Mouse (Mus musculus): Measurements from ENCODE around the gene Polr3g.

Gene Polr3g

DNA sequence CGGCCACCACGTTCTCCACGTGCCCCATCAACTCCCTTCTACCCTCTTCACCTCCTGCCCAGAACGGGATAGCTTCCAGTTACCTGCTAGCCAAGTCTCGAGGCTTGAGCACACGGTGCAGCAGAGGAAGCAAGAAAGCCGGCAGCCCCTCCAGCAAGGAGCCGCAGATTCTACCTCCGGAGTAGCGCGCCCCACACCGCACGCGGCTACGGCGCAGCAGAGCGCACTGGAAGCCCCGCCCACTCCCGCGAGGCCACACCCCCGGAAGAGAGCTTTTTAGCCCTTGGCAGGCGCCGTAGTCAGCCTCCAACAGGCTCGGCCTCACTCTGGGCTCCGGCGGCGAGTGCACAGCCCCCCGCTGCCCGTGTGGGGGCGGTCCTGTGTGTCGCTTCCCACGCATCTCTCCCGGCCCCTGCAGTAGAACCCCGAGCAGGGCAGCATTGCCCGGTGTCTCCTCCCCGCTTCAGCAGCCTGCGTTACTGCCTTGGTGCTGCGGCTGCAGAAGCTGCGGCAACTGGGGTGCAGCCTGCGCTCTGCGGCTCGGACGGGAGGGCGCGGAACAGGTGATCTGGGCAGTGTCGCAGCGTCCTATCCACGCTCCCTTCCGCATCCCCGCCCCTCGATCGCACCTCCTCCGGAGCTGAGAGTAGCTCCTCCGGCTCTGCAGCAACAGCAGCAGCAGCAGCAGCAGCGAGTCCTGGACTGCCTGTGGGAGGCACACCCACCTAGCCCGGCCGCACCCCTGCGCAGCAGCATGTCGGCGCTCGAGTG, at the start of gene Polr3g, which contains the start of gene Mblac2:
Polr3g (minus strand) TSS at position 239 of the 771 bp plus-strand sequence.
Mblac2 (plus strand) TSS at position 567 of the 771 bp plus-strand sequence.
- ChIA-PET POLR2A (interaction anchor here (0.6 to 4.8 kb wide), 58 partner anchors 8 to 828 kb away, joined by 3 to 53 read pairs (median 5); partner anchors contain the start of genes Arrdc3 (in 3 of the 4), Lysmd3 (in 2 of the 4), Adgrv1 (in 1 of the 4) and Cetn3 (in 1 of the 4)), CTCF (interaction anchor here in 3 of 4 experiments (0.5 to 1.4 kb wide), 6 partner anchors 14 to 836 kb away, joined by 3 to 6 read pairs (median 3); no protein-coding TSS in a partner anchor)

DNA sequence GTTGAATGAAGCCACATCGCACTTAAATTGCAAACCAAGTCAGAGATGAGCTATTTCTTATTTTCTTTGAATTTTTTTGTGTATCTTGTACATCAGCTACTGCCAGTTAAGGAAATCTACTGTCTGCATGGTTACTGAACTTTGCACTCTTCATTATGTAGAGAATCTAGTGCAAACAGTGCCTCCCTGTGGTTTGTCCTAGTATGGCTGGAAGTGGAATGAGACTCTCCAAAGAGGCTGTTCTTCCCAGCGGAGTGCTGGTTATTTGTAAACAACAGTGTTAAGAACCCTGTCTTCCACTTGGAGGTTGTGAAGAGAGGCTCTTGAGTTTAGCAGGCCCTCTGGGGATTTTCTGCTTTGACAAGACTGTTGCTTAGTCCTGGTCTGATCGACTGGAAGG, 49.6 kb upstream of the Polr3g start:
- POLR2A ChIA-PET, result interaction anchor here in 2 of 4 experiments (0.9 to 2.0 kb wide), 6 partner anchors 23 to 876 kb away, joined by 3 to 6 read pairs (median 4); partner anchors contain the start of genes Cetn3 (in 1 of the 2), Mblac2 (in 1 of the 2) and Polr3g (in 1 of the 2)

DNA sequence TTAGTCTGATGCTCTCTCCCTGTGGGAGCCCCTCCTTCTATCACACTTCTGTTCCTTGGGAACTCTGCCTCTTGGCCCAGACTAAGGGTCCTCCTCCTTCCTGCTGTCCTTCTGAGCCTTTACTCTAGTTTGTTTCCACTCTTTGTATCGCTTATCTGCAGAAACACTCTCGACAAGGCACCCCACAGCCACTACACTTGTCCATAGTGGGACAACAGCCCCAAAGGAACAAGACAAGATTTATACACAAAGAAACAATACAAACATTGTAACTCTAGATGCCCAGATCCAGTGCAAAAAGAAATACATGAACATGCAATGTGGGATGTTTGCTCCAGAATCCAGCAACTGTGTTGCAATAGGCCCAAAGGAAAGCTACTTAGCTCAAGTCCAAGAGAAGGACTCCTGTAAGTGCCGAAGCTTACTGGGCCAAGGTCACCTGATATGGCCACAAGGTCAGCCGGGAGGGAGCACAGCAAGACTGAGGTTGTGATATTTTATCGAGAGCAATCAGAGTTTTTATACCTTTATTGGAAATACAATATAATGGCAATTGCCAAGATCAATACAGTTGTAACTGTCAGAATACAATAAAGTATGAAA, 46.3 kb upstream of the Polr3g start:
- ChIA-PET CTCF (interaction anchor here in 1 of 4 experiments (1.1 to 4.6 kb wide), 2 partner anchors 317 to 318 kb away, joined by 3 to 32 read pairs; no protein-coding TSS in a partner anchor), POLR2A (no interaction called here)

More for the DNA sequence above, 49.6 kb upstream of the Polr3g start:
- CTCF ChIA-PET, result interaction anchor here (0.5 to 4.6 kb wide), 18 partner anchors 10 to 413 kb away, joined by 3 to 32 read pairs (median 3); no protein-coding TSS in a partner anchor

DNA sequence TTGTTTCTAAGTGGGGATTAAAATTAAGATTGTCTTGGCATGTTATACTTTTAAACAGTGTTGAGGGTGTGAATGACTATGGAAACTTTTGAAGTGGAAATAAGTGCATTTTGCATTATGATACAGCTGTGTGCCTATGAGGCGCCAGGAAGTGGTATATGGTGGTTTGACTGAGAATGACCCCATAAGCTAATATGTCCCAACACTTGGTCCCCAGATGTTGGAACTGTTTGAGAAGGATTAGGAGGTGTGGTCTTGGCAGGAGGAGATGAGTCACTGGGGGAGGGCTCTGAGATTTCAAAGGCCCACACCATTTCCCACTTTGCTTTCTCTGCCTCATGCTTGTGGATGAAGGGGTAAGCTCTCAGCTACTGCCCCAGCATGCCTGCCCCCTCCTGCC, 44.5 kb upstream of the Polr3g start:
- CTCF ChIA-PET, result interaction anchor here in 1 of 4 experiments (1.0 kb wide), 1 partner anchor 8 kb away, joined by 4 read pairs; no protein-coding TSS in a partner anchor
- POLR2A ChIA-PET, result interaction anchor here in 1 of 4 experiments (1.2 kb wide), 1 partner anchor 41 kb away, joined by 3 read pairs; no protein-coding TSS in a partner anchor

DNA sequence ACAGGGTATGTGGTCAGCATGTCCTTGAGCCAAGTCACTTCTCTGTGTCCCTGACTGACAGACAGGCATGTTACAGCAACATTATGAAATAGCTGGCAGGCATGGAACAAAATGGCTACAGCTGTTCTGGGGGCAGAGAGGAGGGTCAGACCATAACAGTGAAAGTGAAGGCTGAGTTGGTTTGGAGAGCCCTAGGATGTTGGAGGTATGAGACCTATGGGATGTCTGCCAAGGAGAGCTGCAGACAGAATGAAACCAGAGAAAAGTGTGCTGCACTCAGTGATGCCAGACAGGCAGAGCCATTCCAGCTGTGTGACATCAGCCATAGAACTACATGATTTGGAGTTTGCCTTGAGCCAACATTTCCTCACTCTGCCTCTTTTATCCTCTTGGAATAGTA, 44.1 kb upstream of the Polr3g start:
- CTCF ChIA-PET, result no interaction called here
- POLR2A ChIA-PET, result interaction anchor here in 2 of 4 experiments (0.8 to 1.2 kb wide), 2 partner anchors 41 to 43 kb away, joined by 3 read pairs; partner anchors contain the start of genes Mblac2 (in 1 of the 2) and Polr3g (in 1 of the 2)

DNA sequence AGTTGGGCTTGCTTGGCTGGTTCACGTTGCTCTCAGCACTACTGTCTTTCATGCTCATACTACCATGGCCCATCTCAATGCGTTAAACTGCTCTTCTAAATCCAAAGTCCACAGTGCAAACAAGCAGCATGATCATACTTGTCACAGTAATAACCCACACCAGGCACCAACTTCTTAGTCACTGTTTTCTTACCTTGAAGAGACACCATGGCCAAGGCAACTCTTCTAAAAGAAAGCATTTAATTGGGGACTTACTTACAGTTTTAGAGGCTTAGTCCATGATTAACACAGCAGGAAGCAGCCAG, 33.2 kb upstream of the Polr3g start:
- ChIA-PET CTCF (interaction anchor here in 1 of 4 experiments (1.5 kb wide), 1 partner anchor 16 kb away, joined by 4 read pairs; no protein-coding TSS in a partner anchor), POLR2A (interaction anchor here in 2 of 4 experiments (0.6 to 2.1 kb wide), 4 partner anchors 10 to 124 kb away, joined by 3 to 10 read pairs (median 6); partner anchors contain the start of genes Mblac2 (in 1 of the 2) and Polr3g (in 1 of the 2))

DNA sequence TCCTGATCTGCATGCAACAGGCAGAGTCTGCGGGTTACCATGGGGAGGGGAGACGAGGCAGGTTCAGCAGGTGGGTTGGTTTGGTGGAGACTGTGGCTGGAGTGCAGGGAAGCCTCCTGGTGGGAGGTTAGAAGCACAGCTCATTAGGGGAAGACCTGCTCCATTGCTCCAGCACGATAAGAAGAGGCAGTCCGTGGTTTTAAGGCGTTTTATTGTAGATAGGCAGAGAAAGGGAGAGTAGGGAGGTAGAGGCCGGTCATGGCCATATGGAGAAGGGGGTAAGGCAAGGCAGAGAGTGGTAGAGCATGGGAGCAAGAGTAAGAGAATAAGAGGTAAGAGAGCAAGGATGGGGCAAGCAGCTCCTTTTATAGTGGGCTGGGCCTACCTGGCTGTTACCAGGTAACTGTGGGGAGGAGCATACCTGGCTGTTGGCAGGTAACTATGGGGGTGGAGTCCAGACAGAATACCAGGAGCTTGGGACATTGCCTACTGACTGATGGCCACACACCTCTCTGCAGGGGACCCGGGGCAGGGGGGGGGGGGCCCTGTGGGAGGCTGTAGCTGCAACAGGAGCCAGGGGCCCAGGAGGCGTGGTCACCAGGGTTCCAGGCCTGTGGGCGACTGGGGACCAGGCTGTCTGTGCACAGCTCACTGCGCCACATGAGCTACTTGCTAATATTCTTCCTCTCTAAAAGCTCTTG, 32.7 kb upstream of the Polr3g start:
- CTCF ChIA-PET, result interaction anchor here in 2 of 4 experiments (1.5 kb wide), 2 partner anchors 16 to 317 kb away, joined by 4 read pairs; no protein-coding TSS in a partner anchor
- POLR2A ChIA-PET, result interaction anchor here in 3 of 4 experiments (0.7 to 2.1 kb wide), 6 partner anchors 9 to 103 kb away, joined by 3 to 10 read pairs (median 3); partner anchors contain the start of genes Mblac2 (in 1 of the 3) and Polr3g (in 1 of the 3)

DNA sequence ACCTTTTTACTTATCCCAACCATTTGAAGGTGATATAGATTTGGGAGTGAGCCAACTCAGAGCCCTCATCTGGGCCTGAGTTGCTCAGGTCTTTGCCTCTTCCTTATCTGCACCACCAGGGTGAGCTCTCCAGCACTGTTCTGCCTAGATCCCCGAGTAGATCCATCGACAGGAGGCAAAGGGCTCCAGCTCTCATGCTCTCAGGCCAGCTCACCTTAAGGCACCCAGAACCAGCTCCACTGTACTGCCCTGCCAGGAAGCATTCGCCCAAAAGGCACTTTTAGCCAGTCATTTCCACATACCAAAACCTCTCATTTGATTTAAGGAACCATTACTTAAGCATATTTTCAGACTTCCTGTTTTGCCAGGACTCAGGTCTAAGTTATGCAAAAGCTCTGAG, 30.1 kb upstream of the Polr3g start:
- POLR2A ChIA-PET, result interaction anchor here in 3 of 4 experiments (0.6 to 0.8 kb wide), 3 partner anchors 8 to 1077 kb away, joined by 3 to 4 read pairs (median 3); no protein-coding TSS in a partner anchor
- CTCF ChIA-PET, result interaction anchor here in 1 of 4 experiments (1.4 kb wide), 2 partner anchors 11 to 30 kb away, joined by 3 to 4 read pairs; partner anchors contain the start of genes Mblac2 and Polr3g

DNA sequence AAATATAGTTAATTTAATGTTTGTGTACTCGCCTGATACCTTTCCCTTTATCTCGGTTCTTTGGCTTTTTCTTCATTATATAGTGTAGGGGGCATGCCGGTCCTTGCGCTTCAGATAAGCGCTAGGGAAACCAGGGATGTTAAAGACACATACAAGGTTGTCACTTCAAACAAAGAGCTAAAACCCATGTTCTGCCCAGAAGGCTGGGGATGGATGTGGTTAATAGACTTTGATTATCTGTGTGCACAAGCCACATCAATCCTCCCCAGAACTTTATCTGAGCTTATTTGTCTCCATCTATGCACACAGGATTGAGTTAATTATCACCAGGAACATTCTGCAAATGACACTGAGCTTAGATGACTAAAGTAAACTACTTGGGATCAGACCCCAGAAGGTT, 25.8 kb upstream of the Polr3g start:
- CTCF ChIA-PET, result interaction anchor here in 2 of 4 experiments (0.7 to 1.0 kb wide), 2 partner anchors 23 to 30 kb away, joined by 3 read pairs; no protein-coding TSS in a partner anchor
- POLR2A ChIA-PET, result interaction anchor here in 1 of 4 experiments (1.0 to 1.1 kb wide), 2 partner anchors 26 to 80 kb away, joined by 3 read pairs; partner anchors contain the start of genes Mblac2 and Polr3g

DNA sequence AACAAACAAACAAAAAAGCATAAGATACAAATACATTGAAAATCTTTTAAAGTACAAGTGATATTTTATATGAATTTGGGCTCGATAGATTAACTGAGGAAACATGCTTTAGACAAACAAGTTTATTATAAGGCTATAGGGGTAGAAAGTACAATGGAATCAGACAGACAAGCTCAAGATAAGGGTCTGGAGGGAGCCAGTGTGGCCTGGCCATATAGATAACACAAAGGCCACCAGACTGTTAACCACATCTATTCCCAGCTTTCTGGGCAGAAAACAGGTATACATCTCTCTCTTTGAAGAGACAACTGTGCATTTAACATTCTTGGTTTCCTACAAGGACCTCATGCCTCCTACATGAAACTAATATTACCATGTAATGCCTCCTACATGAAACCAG, 19.5 kb upstream of the Polr3g start:
- POLR2A ChIA-PET, result interaction anchor here in 1 of 4 experiments (0.6 to 1.0 kb wide), 2 partner anchors 20 to 29 kb away, joined by 3 read pairs; partner anchors contain the start of genes Mblac2 and Polr3g
- CTCF ChIA-PET, result interaction anchor here in 1 of 4 experiments (0.5 to 0.6 kb wide), 2 partner anchors 20 to 304 kb away, joined by 3 to 7 read pairs; no protein-coding TSS in a partner anchor

DNA sequence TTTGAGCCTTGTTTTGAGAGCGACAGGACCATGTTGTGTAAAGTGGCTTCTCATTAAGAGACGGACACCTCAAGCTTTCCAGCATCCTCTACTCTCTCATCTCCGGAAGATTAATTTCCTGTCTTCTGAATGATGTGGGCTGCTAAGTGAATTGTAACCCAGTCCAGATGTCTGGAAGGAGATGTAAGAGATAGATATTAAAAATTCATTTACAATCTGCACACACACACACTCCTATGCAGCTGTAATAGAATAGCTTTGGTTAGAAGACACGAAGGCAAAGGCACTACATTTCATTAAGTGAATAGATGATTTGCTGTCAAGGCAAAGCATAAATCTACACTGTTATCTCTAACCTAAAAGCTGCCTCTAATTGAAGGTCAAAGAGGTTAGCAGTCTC, 18.3 kb upstream of the Polr3g start:
- POLR2A ChIA-PET, result interaction anchor here in 2 of 4 experiments (1.0 to 4.4 kb wide), 7 partner anchors 11 to 55 kb away, joined by 3 to 33 read pairs (median 5); partner anchors contain the start of genes Mblac2 (in 2 of the 2) and Polr3g (in 2 of the 2)
- CTCF ChIA-PET, result no interaction called here

DNA sequence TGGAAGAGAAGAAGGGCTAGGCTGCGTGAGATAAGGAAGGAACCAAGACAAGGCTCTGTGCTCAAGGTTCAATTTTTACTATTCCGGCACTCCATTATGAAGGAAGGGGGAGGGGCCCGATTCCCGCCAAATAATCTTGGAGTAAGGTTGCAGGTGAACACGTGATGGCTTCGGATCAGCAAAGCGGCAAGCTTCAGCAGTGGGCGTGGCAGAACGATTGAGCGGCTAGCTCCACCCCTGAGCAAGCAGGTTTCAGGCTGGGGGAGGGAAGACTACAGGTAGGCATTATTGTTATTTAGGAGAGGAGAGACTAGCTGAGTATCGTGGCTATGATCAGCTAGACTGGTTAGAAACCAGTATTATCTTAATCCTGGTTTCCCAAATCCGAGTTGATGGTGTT, 17.3 kb upstream of the Polr3g start:
- POLR2A ChIA-PET, result interaction anchor here in 3 of 4 experiments (0.6 to 4.4 kb wide), 12 partner anchors 10 to 203 kb away, joined by 3 to 33 read pairs (median 4); partner anchors contain the start of genes Mblac2 (in 2 of the 3) and Polr3g (in 2 of the 3)
- CTCF ChIA-PET, result interaction anchor here in 1 of 4 experiments (0.6 kb wide), 1 partner anchor 30 kb away, joined by 4 read pairs; no protein-coding TSS in a partner anchor

DNA sequence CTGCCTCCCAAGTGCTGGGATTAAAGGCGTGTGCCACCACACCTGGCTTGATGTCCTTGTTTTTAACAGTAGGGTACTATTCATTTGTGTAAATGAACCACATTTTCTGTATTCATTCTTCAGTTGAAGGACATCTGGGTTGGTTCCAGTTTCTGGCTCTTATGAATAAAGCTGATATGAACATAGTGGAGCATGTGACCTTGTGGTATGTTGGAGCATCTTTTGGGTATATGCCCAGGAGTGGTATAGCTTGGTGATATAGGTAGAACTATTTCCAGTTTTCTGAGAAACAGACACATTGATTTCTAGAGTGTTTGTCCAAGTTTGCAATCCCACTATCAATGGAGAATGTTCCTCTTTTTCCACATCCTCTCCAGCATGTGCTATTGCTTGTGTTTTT, 3.1 kb upstream of the Polr3g start:
- CTCF ChIA-PET, result no interaction called here
- POLR2A ChIA-PET, result interaction anchor here in 1 of 4 experiments (1.3 to 1.5 kb wide), 2 partner anchors 14 to 41 kb away, joined by 3 to 5 read pairs; no protein-coding TSS in a partner anchor

DNA sequence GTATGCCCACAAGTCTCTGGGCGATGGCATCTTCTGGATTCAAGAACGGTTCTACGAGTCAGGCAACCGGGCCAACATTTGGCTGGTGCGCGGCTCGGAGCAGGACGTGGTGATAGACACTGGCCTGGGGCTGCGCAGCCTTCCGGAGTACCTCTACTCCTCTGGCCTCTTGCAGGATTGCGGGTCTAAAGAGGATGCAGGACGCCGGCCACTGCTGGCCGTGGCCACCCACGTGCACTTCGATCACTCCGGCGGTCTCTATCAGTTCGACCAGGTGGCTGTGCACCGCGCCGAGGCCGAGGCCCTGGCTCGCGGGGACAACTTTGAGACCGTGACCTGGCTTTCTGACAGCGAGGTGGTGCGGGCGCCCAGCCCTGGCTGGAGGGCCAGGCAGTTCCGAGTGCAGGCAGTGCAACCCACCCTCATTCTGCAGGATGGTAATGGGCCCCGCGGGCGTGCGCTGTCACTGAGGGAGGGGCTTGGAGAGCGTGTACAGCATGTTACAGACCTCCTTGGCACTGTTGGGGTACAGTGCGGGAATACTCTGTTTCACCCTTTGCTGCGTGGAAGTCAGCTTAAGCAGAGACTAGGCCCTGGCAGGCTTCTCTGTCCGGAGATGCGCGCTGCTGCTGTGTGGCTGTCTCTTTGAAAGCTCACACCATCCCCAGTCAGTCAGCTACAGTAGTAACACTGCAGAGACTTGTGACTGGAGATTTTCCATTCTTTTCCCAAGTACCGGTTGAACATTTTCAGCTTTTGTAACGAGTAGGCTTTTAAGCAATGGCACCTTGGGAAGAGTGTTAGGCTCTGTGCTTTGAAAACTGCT, 946 bp upstream of the Polr3g start:
- ChIA-PET CTCF (interaction anchor here in 2 of 4 experiments (0.5 to 1.4 kb wide), 4 partner anchors 9 to 837 kb away, joined by 3 to 6 read pairs (median 4); no protein-coding TSS in a partner anchor), POLR2A (interaction anchor here (0.6 to 4.8 kb wide), 53 partner anchors 7 to 829 kb away, joined by 3 to 53 read pairs (median 5); partner anchors contain the start of genes Arrdc3 (in 3 of the 4), Lysmd3 (in 2 of the 4), Adgrv1 (in 1 of the 4) and Cetn3 (in 1 of the 4))

DNA sequence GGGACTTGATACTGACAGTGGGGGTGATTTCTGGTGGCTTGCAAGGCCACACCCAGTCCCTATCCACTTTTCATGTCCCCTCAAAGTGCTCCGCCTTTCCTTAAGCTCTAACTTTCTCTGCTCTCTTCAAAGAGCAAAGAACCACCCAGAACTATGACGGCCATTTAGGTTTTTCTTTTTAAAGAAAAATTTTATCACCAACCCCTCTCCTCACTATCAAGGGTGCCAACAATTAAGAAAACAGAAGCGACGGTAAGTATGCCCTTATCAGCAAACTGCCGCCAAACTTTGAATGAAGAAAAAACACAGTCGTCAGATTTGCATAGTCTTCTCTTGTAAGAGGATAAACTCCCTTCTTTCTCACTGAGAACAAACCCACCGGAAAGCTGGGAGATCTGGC, 547 bp downstream of the Polr3g start:
- ChIA-PET POLR2A (interaction anchor here in 3 of 4 experiments (0.7 to 4.8 kb wide), 47 partner anchors 9 to 827 kb away, joined by 3 to 53 read pairs (median 7); partner anchors contain the start of genes Arrdc3 (in 3 of the 3), Lysmd3 (in 2 of the 3) and Cetn3 (in 1 of the 3)), CTCF (interaction anchor here (0.6 to 1.4 kb wide), 5 partner anchors 20 to 69 kb away, joined by 3 to 7 read pairs (median 3); no protein-coding TSS in a partner anchor)

DNA sequence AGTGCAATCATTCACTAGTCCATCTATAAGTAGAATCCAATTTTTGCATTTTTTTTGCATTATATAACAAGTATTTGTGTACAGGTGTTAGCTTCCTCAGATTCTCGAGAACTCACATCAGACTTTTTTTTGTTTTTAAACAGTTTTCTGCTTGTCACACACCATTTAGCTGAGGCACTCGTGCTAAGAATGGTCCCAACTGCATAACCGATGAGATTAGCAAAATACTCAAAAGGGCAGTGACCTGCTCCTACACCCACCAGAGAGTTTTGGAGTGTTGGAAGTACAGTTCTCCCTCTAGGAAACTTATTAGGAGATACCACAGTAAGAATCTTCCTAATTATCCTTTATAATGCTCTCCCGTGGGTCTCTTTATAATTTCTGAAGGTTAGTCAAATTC, 1.0 kb downstream of the Polr3g start:
- CTCF ChIA-PET, result interaction anchor here in 2 of 4 experiments (0.7 to 1.4 kb wide), 2 partner anchors 21 to 31 kb away, joined by 3 to 7 read pairs; no protein-coding TSS in a partner anchor

More for the DNA sequence above, 1.0 kb downstream of the Polr3g start:
- POLR2A ChIA-PET, result interaction anchor here (0.6 to 4.8 kb wide), 24 partner anchors 9 to 827 kb away, joined by 3 to 53 read pairs (median 10); partner anchors contain the start of genes Arrdc3 (in 2 of the 4) and Lysmd3 (in 2 of the 4)
